Mouse (Mus musculus): ENCODE measurements around the gene Gm49380.

The Gm49380 gene

GRCm38 (mm10) chr9:44047071-44047470, 66.2 kb downstream of the Gm49380 start:
- no peak for DNase-seq (ENCODE audit: low spot score in 2 of 2)

GRCm38 (mm10) chr9:44046426-44046825, 66.9 kb downstream of the Gm49380 start:
- DNase-seq (ENCODE audit: low spot score in 2 of 2), result no peak

- DNase-seq (ENCODE audit: low spot score in 2 of 2), result no peak
Measured at GRCm38 (mm10) chr9:44045884-44046272, 67.4 kb downstream of the Gm49380 start.

- DNase-seq (ENCODE audit: low spot score in 2 of 2), result no peak
Measured at GRCm38 (mm10) chr9:44045158-44045883, 68.0 kb downstream of the Gm49380 start.

GRCm38 (mm10) chr9:44044426-44045157, 68.7 kb downstream of the Gm49380 start:
- DNase-seq (ENCODE audit: low spot score in 2 of 2), result peak; percentile 57 to 58

- DNase-seq (ENCODE audit: low spot score in 2 of 2), result peak; percentile 56 to 70
Measured at GRCm38 (mm10) chr9:44043708-44044425, 69.4 kb downstream of the Gm49380 start.

GRCm38 (mm10) chr9:44042836-44043707, 70.2 kb downstream of the Gm49380 start, which contains the start of gene Thy1:
TSS of gene Thy1 (plus strand) at chr9:44043384.
- peak; percentile 88 for DNase-seq (ENCODE audit: low spot score in 2 of 2)

GRCm38 (mm10) chr9:44042396-44042680, 71.0 kb downstream of the Gm49380 start:
- no peak for DNase-seq (ENCODE audit: low spot score in 2 of 2)

- peak in 1 of 2 experiments; percentile 42 for DNase-seq (ENCODE audit: low spot score in 2 of 2)
Measured at GRCm38 (mm10) chr9:44041511-44042395, 71.5 kb downstream of the Gm49380 start.

GRCm38 (mm10) chr9:44037106-44037505, 76.2 kb downstream of the Gm49380 start:
- DNase-seq (ENCODE audit: low spot score in 2 of 2), result no peak

GRCm38 (mm10) chr9:44033957-44034727, 79.2 kb downstream of the Gm49380 start:
- DNase-seq (ENCODE audit: low spot score in 2 of 2), result no peak

- DNase-seq (ENCODE audit: low spot score in 2 of 2), result no peak
Measured at GRCm38 (mm10) chr9:44033317-44033716, 80.0 kb downstream of the Gm49380 start.

- no peak for DNase-seq (ENCODE audit: low spot score in 2 of 2)
Measured at GRCm38 (mm10) chr9:44031946-44032345, 81.4 kb downstream of the Gm49380 start.

- DNase-seq (ENCODE audit: low spot score in 2 of 2), result no peak
Measured at GRCm38 (mm10) chr9:44031079-44031478, 82.2 kb downstream of the Gm49380 start.

- no peak for DNase-seq (ENCODE audit: low spot score in 2 of 2)
Measured at GRCm38 (mm10) chr9:44030646-44031045, 82.7 kb downstream of the Gm49380 start.

GRCm38 (mm10) chr9:44029580-44030236, 83.6 kb downstream of the Gm49380 start:
- DNase-seq (ENCODE audit: low spot score in 2 of 2), result no peak

GRCm38 (mm10) chr9:44024096-44024495, 89.2 kb downstream of the Gm49380 start:
- no peak for DNase-seq (ENCODE audit: low spot score in 2 of 2)

GRCm38 (mm10) chr9:44022100-44022847, 91.0 kb downstream of the Gm49380 start:
- no peak for DNase-seq (ENCODE audit: low spot score in 2 of 2)

- DNase-seq (ENCODE audit: low spot score in 2 of 2), result no peak
Measured at GRCm38 (mm10) chr9:44020001-44020400, 93.3 kb downstream of the Gm49380 start.
